Mouse (Mus musculus): ENCODE measurements at regions not wholly inside any gene's neighbourhood (a gene's known extent, or its start where the extent isn't known, plus 50 kb on each side); places are given as distances from the start of the nearest gene placed in this dataset.

GRCm38 (mm10) chr3:156455042-156455441 lies 106.6 kb upstream of the Negr1 start:
- DNase-seq (ENCODE audit: low spot score) (no peak), ATAC-seq (replicated peaks; ENCODE audit: low FRiP score) (no peak)
- Histone ChIP-seq H3K9me3 (ENCODE audit: control insufficient read depth, low read length) (no peaks in the 10 kb centered on the region), H3K4me3 (ENCODE audit: low read depth, low read length) (no peak overlapping the region), H3K27ac (ENCODE audit: low read depth, low read length) (no peak overlapping the region), H3K4me1 (replicated peaks; ENCODE audit: control insufficient read depth, insufficient read depth, low read length) (no peaks in the 10 kb centered on the region), H3K9ac (ENCODE audit: low read length) (no peak overlapping the region), H3K27me3 (ENCODE audit: control insufficient read depth, insufficient read depth, low read length) (no peaks in the 10 kb centered on the region), H3K36me3 (ENCODE audit: control insufficient read depth, insufficient read depth, low read length) (no peaks in the 10 kb centered on the region), H3K4me2 (ENCODE audit: low read depth, low read length, severe bottlenecking) (no peak overlapping the region)
- 46% methylated on average over 4 of the region's 4 CpGs for WGBS

- no peak overlapping the region for H3K4me3 ChIP-seq (ENCODE audit: low read depth, low read length)
- no peaks in the 10 kb centered on the region for H3K27me3 ChIP-seq (ENCODE audit: control insufficient read depth, insufficient read depth, low read length)
- H3K9ac ChIP-seq (ENCODE audit: low read length): no peak overlapping the region
- H3K4me2 ChIP-seq (ENCODE audit: low read depth, low read length, severe bottlenecking): no peak overlapping the region
- DNase-seq (ENCODE audit: low spot score) (no peak), ATAC-seq (replicated peaks; ENCODE audit: low FRiP score) (no peak)
- H3K4me1 ChIP-seq (replicated peaks; ENCODE audit: control insufficient read depth, insufficient read depth, low read length): no peaks in the 10 kb centered on the region
- H3K36me3 ChIP-seq (ENCODE audit: control insufficient read depth, insufficient read depth, low read length): no peaks in the 10 kb centered on the region
- 81% methylated on average over 2 of the region's 2 CpGs for WGBS
- no peaks in the 10 kb centered on the region for H3K9me3 ChIP-seq (ENCODE audit: control insufficient read depth, low read length)
- no peak overlapping the region for H3K27ac ChIP-seq (ENCODE audit: low read depth, low read length)
Observed at GRCm38 (mm10) chr3:156463299-156463698, 98.3 kb upstream of the Negr1 start.

GRCm38 (mm10) chr3:156465601-156466000 lies 96.0 kb upstream of the Negr1 start:
- Histone ChIP-seq H3K4me2 (ENCODE audit: low read depth, low read length, severe bottlenecking) (no peak overlapping the region), H3K27ac (ENCODE audit: low read depth, low read length) (no peak overlapping the region), H3K36me3 (ENCODE audit: control insufficient read depth, insufficient read depth, low read length) (no peaks in the 10 kb centered on the region), H3K4me3 (ENCODE audit: low read depth, low read length) (no peak overlapping the region), H3K9me3 (ENCODE audit: control insufficient read depth, low read length) (no peaks in the 10 kb centered on the region), H3K9ac (ENCODE audit: low read length) (no peak overlapping the region), H3K27me3 (ENCODE audit: control insufficient read depth, insufficient read depth, low read length) (no peaks in the 10 kb centered on the region), H3K4me1 (replicated peaks; ENCODE audit: control insufficient read depth, insufficient read depth, low read length) (no peaks in the 10 kb centered on the region)
- ATAC-seq (replicated peaks; ENCODE audit: low FRiP score) (no peak), DNase-seq (ENCODE audit: low spot score) (no peak)
- 83% methylated on average over 5 of the region's 5 CpGs for WGBS

- WGBS: 92% methylated on average over 4 of the region's 4 CpGs
- no peaks in the 10 kb centered on the region for H3K27me3 ChIP-seq (ENCODE audit: control insufficient read depth, insufficient read depth, low read length)
- no peak overlapping the region for H3K4me2 ChIP-seq (ENCODE audit: low read depth, low read length, severe bottlenecking)
- DNase-seq (ENCODE audit: low spot score): no peak
- H3K4me3 ChIP-seq (ENCODE audit: low read depth, low read length): no peak overlapping the region
- no peak for ATAC-seq (replicated peaks; ENCODE audit: low FRiP score)
- H3K9ac ChIP-seq (ENCODE audit: low read length): no peak overlapping the region
- H3K27ac ChIP-seq (ENCODE audit: low read depth, low read length): no peak overlapping the region
- no peaks in the 10 kb centered on the region for H3K9me3 ChIP-seq (ENCODE audit: control insufficient read depth, low read length)
- no peaks in the 10 kb centered on the region for H3K36me3 ChIP-seq (ENCODE audit: control insufficient read depth, insufficient read depth, low read length)
- no peaks in the 10 kb centered on the region for H3K4me1 ChIP-seq (replicated peaks; ENCODE audit: control insufficient read depth, insufficient read depth, low read length)
Observed at GRCm38 (mm10) chr3:156472665-156473064, 88.9 kb upstream of the Negr1 start.
